Mouse (Mus musculus) lung, embryonic 16.5 days (tissue): ENCODE measurements at regions not wholly inside any gene's neighbourhood (a gene's known extent, or its start where the extent isn't known, plus 50 kb on each side); places are given as distances from the start of the nearest gene placed in this dataset.

Experiments used
- ATAC-seq: fragments of 200-750 bp; cut with Nextera tagmentation; 2 replicates; pipeline ENCODE4 v1.8.0; 2017; ENCODE audit warnings: low read depth, mild to moderate bottlenecking, moderate library complexity
- H3K27ac ChIP-seq: fragments of 300-500 bp; sonication (generic); 2 replicates; pipeline ENCODE4 v1.5.1; 2014; ENCODE audit warnings: mild to moderate bottlenecking, control low read depth, low read length
- H3K27me3 ChIP-seq: fragments of 300-500 bp; sonication (generic); 2 replicates; pipeline ENCODE4 v1.6.1; 2014; ENCODE audit warnings: low read depth, low read length, mixed read lengths; ENCODE audit not compliant: control insufficient read depth, insufficient read depth
- H3K36me3 ChIP-seq: fragments of 300-500 bp; sonication (generic); 2 replicates; pipeline ENCODE4 v1.6.1; 2014; ENCODE audit warnings: low read length; ENCODE audit not compliant: control insufficient read depth, insufficient read depth
- H3K4me1 ChIP-seq: fragments of 300-500 bp; sonication (generic); replicated peaks from 2 replicates; pipeline ENCODE4 v1.6.1; 2014; ENCODE audit warnings: low read length, mixed read lengths; ENCODE audit not compliant: control insufficient read depth, insufficient read depth
- H3K4me2 ChIP-seq: fragments of 300-500 bp; sonication (generic); 2 replicates; pipeline ENCODE4 v1.6.1; 2014; ENCODE audit warnings: low read depth, low read length, control low read depth
- H3K4me3 ChIP-seq: fragments of 300-500 bp; sonication (generic); 2 replicates; pipeline ENCODE4 v1.5.1; 2014; ENCODE audit warnings: mild to moderate bottlenecking, low read length, control low read depth
- H3K9ac ChIP-seq: fragments of 300-500 bp; sonication (generic); 2 replicates; pipeline ENCODE4 v1.6.1; 2014; ENCODE audit warnings: low read length, control low read depth
- H3K9me3 ChIP-seq: fragments of 300-500 bp; sonication (generic); 2 replicates; pipeline ENCODE4 v1.6.1; 2016; ENCODE audit warnings: low read length; ENCODE audit not compliant: control insufficient read depth
- WGBS: fragments of 180-500 bp; shearing (Covaris S2); extraction: QIAGEN DNeasy Blood & Tissue Kit; methylation state at CpG from one replicate; pipeline ENCODE4 v1.1.7; 2014; 5-methylcytosine and 5-hydroxymethylcytosine counted together

DNA sequence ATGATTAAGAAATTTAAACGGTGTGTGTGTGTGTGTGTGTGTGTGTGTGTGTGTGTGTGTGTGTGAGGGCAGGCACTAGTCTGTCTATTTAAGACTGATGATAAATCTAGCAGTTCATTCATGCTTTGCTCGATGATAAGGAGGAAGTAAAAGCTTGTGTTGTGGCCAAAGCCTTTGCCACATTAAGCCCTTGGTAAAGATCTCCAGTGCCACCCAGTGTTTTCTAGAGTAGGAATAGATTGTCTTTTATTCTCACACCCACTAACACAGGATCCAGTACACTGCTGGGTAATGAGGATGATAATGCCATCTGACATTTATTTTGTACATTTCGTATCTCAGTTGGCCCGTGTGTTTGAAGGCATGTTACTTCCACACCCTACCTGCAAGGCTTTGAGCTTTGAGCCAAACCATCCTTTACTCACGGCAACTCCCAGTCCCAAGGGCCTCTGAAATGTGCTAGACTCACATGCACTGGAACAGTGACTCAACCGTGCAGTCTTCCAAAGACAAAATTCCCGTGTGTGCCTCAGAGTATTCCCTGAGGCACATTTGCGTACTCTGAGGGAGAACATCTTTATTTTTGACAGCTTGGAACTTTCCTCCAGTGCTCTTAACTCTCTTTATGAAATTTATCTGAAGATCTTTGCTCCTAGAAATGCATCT is 179.7 kb downstream of the Mylk4 start:
- H3K4me2 ChIP-seq: no peak overlapping the region
- WGBS: 68% methylated on average over 8 of the region's 8 CpGs

DNA sequence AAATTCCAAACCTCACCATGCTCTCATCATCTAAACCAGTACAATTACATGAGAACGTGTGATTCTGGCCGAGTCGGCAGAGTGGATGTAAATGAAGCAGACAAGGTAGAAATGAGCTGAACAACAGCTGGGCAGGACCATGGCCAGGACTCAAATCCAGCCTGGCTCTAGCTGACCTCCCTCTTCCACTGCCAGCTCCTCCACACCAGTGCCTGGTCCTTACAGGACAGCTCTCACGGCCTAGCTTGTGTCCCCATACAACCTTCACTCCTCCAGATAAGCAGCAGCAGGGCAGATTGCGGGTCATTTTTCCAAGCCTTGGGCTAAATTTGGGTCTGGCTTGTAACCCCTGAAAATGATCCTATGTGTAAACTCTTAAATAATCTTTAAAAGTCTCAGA is 182.4 kb downstream of the Mylk4 start:
- H3K4me2 ChIP-seq: no peak overlapping the region
- no peaks in the 10 kb centered on the region for H3K36me3 ChIP-seq
- no peaks in the 10 kb centered on the region for H3K4me1 ChIP-seq
- no peaks in the 10 kb centered on the region for H3K27me3 ChIP-seq
- 77% methylated on average over 5 of the region's 5 CpGs for WGBS
- no peak overlapping the region for H3K9ac ChIP-seq
- no peak for ATAC-seq
- no peak overlapping the region for H3K4me3 ChIP-seq
- H3K9me3 ChIP-seq: no peaks in the 10 kb centered on the region
- no peak overlapping the region for H3K27ac ChIP-seq

More for the DNA sequence above, 179.7 kb downstream of the Mylk4 start:
- Histone ChIP-seq H3K4me3 (no peak overlapping the region), H3K4me1 (no peaks in the 10 kb centered on the region), H3K9me3 (no peaks in the 10 kb centered on the region), H3K36me3 (no peaks in the 10 kb centered on the region), H3K27me3 (no peaks in the 10 kb centered on the region), H3K27ac (no peak overlapping the region), H3K9ac (no peak overlapping the region)
- ATAC-seq: no peak

DNA sequence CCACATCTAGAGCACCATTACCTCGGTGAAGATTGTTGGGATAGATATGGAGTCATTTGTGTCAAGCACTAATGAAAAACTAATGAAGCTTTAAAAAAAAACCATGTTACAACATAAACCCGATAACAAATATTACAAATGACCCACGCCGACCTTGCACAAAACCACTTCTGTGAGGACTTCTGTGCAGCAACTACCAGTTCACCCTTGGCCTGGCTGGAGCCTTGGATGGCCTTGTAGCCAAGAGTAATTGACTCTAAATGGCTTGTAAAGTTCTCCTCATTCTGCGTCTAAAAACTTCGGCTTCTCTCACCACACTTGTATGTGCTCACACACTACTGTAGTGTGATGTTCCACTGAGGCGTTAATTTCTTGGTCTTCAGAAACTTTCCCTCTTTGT is 190.1 kb downstream of the Mylk4 start:
- H3K27me3 ChIP-seq: no peaks in the 10 kb centered on the region
- no peak overlapping the region for H3K9ac ChIP-seq
- no peak overlapping the region for H3K4me3 ChIP-seq
- H3K4me2 ChIP-seq: no peak overlapping the region
- no peak overlapping the region for H3K27ac ChIP-seq
- H3K9me3 ChIP-seq: no peaks in the 10 kb centered on the region
- no peak for ATAC-seq
- H3K4me1 ChIP-seq: no peaks in the 10 kb centered on the region
- no peaks in the 10 kb centered on the region for H3K36me3 ChIP-seq
- WGBS: 89% methylated on average over 7 of the region's 7 CpGs

GRCm38 (mm10) chr13:32593131-32593530 is 190.6 kb downstream of the Mylk4 start:
- no peaks in the 10 kb centered on the region for H3K9me3 ChIP-seq
- H3K4me2 ChIP-seq: no peak overlapping the region
- WGBS: 91% methylated on average over 5 of the region's 5 CpGs

DNA sequence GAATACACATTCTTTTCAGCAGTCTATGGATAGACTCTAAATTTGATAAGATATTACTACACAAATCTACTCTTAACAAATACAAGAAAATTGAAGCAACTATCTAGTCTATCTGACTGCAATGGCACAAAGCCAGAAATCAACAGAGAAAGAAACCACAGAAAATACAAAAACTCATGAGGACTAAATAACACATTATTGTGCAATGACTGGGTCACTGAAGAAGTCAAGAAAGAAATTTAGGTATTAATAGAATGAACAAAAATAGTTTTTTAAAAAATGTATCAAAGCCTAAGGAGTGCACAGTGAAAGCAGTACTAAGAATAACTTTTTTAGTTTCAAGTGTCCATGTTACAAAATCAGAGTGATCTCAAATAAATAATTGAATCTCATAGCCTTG is 202.2 kb downstream of the Mylk4 start:
- no peaks in the 10 kb centered on the region for H3K27me3 ChIP-seq
- no peak overlapping the region for H3K27ac ChIP-seq
- H3K4me2 ChIP-seq: no peak overlapping the region
- H3K4me1 ChIP-seq: no peaks in the 10 kb centered on the region
- H3K9ac ChIP-seq: no peak overlapping the region
- no peak for ATAC-seq
- no peaks in the 10 kb centered on the region for H3K36me3 ChIP-seq
- no peaks in the 10 kb centered on the region for H3K9me3 ChIP-seq
- no peak overlapping the region for H3K4me3 ChIP-seq

More at GRCm38 (mm10) chr13:32593131-32593530, 190.6 kb downstream of the Mylk4 start:
- no peaks in the 10 kb centered on the region for H3K36me3 ChIP-seq
- no peak for ATAC-seq
- H3K9ac ChIP-seq: no peak overlapping the region
- H3K27me3 ChIP-seq: no peaks in the 10 kb centered on the region
- no peaks in the 10 kb centered on the region for H3K4me1 ChIP-seq
- H3K27ac ChIP-seq: no peak overlapping the region
- H3K4me3 ChIP-seq: no peak overlapping the region

DNA sequence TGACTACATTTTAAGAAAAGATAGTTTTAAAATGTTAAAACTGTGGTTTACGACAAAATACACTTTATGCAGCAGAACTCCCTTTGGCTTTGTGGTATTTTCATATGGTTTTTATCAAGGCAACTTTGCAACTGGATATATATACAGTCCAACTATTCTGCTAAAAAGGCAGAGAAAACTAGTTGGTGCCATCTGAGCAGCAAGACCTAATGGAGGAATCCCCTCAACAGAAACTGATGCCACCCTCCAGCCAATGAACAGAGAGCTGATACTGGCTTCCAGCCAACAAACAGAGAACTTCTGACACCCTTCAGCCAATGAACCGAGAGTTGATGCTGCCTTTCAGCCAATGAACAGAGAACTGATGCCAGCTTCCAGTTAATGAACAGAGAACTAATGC is 215.9 kb downstream of the Mylk4 start:
- Histone ChIP-seq H3K9me3 (no peaks in the 10 kb centered on the region), H3K9ac (no peak overlapping the region), H3K4me3 (no peak overlapping the region), H3K4me2 (no peak overlapping the region), H3K27me3 (no peaks in the 10 kb centered on the region), H3K27ac (no peak overlapping the region), H3K4me1 (no peaks in the 10 kb centered on the region), H3K36me3 (no peaks in the 10 kb centered on the region)
- no peak for ATAC-seq
- WGBS: 76% methylated on average over 2 of the region's 2 CpGs

DNA sequence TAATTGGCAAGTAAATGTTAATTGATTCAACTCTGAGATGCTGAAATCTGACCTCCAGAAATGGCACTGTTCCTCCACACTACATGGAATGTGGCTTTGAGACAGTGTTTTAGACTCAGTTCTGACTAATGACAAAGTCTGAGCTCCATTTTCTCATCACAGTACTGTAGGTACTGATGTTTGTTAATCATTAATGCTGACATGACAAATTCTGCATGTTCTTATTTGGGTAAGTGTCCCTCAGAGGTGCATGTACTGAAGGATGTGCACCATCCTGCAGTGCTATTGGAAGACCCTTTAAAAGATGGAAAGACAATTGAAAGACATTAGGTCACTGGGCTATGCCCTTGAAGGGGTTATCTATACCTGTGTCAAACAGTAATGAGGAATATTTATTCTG is 222.1 kb upstream of the Gmds start:
- H3K4me2 ChIP-seq: no peak overlapping the region
- H3K27ac ChIP-seq: no peak overlapping the region
- no peak for ATAC-seq
- H3K9ac ChIP-seq: no peak overlapping the region
- no peaks in the 10 kb centered on the region for H3K27me3 ChIP-seq
- H3K36me3 ChIP-seq: no peaks in the 10 kb centered on the region
- 0 out of 2 replicates have a peak, but pooled peaks cover 3% of the 10 kb centered on the region for H3K9me3 ChIP-seq
- no peaks in the 10 kb centered on the region for H3K4me1 ChIP-seq
- no peak overlapping the region for H3K4me3 ChIP-seq

DNA sequence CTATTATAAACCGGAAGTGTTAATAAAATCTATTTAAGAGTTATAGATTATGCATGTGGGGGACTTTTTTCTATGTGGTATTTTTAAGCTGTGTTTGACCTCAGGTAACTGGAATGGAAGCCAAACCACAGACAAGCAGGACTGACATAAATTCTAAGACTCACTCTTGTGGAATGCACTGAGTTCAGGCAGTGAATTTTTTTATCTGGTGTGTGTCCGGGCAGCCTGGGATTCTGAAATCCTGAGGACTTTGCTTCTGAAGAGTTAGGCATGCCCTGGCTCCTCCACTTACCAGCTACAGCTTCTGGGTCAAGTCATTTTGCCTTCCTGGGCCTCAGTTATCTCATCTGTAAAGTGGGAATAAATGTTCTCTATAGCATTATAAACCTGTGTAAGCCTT is 217.9 kb upstream of the Gmds start:
- Histone ChIP-seq H3K36me3 (no peaks in the 10 kb centered on the region), H3K4me3 (no peak overlapping the region), H3K9me3 (no peaks in the 10 kb centered on the region), H3K9ac (no peak overlapping the region), H3K4me1 (no peaks in the 10 kb centered on the region), H3K27ac (no peak overlapping the region), H3K4me2 (no peak overlapping the region), H3K27me3 (no peaks in the 10 kb centered on the region)
- WGBS: 87% methylated on average over 2 of the region's 2 CpGs
- ATAC-seq: no peak

GRCm38 (mm10) chr13:32555064-32555463 is 216.5 kb upstream of the Gmds start:
- H3K36me3 ChIP-seq: no peaks in the 10 kb centered on the region
- no peaks in the 10 kb centered on the region for H3K4me1 ChIP-seq
- no peak overlapping the region for H3K4me3 ChIP-seq
- no peak for ATAC-seq
- H3K9ac ChIP-seq: no peak overlapping the region
- H3K27me3 ChIP-seq: no peaks in the 10 kb centered on the region
- H3K4me2 ChIP-seq: no peak overlapping the region
- H3K27ac ChIP-seq: no peak overlapping the region
- WGBS: 97% methylated on average over 1 of the region's 1 CpGs
- H3K9me3 ChIP-seq: no peaks in the 10 kb centered on the region

DNA sequence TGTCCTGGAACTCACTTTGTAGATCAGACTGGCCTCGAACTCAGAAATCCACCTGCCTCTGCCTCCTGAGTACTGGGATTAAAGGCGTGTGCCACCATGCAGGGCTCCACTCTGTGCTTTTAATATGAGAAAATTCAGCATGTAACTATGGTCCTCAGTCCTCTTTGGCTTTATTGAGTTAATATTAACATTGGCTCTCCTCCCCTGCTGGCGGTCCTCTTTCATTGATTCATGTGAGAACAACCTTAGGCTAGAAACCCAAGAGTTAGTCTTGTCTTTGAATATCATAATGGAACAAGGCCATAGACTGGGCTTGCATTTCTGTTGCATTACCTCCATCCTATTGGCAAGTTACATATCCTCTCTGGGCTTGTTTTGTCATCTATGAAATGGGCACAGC is 216.1 kb upstream of the Gmds start:
- no peaks in the 10 kb centered on the region for H3K9me3 ChIP-seq
- H3K27me3 ChIP-seq: no peaks in the 10 kb centered on the region
- no peak overlapping the region for H3K4me2 ChIP-seq
- no peak overlapping the region for H3K27ac ChIP-seq
- WGBS: 86% methylated on average over 3 of the region's 3 CpGs
- no peaks in the 10 kb centered on the region for H3K4me1 ChIP-seq
- no peaks in the 10 kb centered on the region for H3K36me3 ChIP-seq
- no peak overlapping the region for H3K9ac ChIP-seq
- H3K4me3 ChIP-seq: no peak overlapping the region
- no peak for ATAC-seq
